Mouse (Mus musculus) kidney, adult 2 months (tissue): ENCODE results near the gene Taf10. TPM values are rescaled to one million over a fixed set of nuclear protein-coding genes. Genes with fewer than 3 reads are reported as not detected.

Experiments
- DNase-seq: peaks from one replicate; pipeline ENCODE4 v3.0.0; 2021
- H3K27ac ChIP-seq: fragments of 200-500 bp; 2 replicates; pipeline ENCODE4 v1.5.1; 2012; ENCODE audit warnings: low read depth, low read length, control low read depth, inconsistent platforms; ENCODE audit not compliant: insufficient read depth
- H3K27me3 ChIP-seq: fragments of 200-500 bp; replicated peaks from 2 replicates; pipeline ENCODE4 v1.6.1; 2012; ENCODE audit warnings: mild to moderate bottlenecking, moderate library complexity, low read length, inconsistent platforms; ENCODE audit not compliant: control insufficient read depth, insufficient read depth
- H3K36me3 ChIP-seq: fragments of 200-500 bp; 2 replicates; pipeline ENCODE4 v1.6.1; 2012; ENCODE audit warnings: mild to moderate bottlenecking, moderate library complexity, low read length, inconsistent platforms; ENCODE audit not compliant: control insufficient read depth, insufficient read depth
- H3K4me1 ChIP-seq: fragments of 200-500 bp; 2 replicates; pipeline ENCODE4 v1.6.1; 2011; ENCODE audit warnings: low read length; ENCODE audit not compliant: control insufficient read depth, insufficient read depth
- H3K4me3 ChIP-seq: fragments of 200-500 bp; 2 replicates; pipeline ENCODE4 v1.5.1; 2011; ENCODE audit warnings: mild to moderate bottlenecking, low read depth, low read length, control low read depth; ENCODE audit not compliant: insufficient read depth
- CTCF ChIP-seq: fragments of 200-500 bp; conservative IDR thresholded peaks from 2 replicates; pipeline ENCODE4 v1.5.1; 2011; ENCODE audit warnings: low read depth, mild to moderate bottlenecking, control low read depth, low read length, moderate library complexity, mixed read lengths; ENCODE audit not compliant: insufficient read depth, insufficient read length
- POLR2A ChIP-seq: fragments of 200-500 bp; IDR thresholded peaks from one replicate; pipeline ENCODE4 v1.6.1; 2011; ENCODE audit warnings: low read depth, low read length, control low read depth
- WGBS: fragments of 180-500 bp; shearing (Covaris S2); methylation state at CpG from one replicate; pipeline ENCODE4 v1.1.7; 2018; 5-methylcytosine and 5-hydroxymethylcytosine counted together
- polyA plus RNA-seq: library from polyadenylated mRNA; depleted of rRNA; stranded (reverse); fragments of >200 nt; gene quantifications from 2 replicates; pipeline ENCODE4 v1.2.3, GENCODE M21; 2012; rRNA removed

The Taf10 gene
- polyA plus RNA-seq, 1 experiment = 437 TPM

DNA sequence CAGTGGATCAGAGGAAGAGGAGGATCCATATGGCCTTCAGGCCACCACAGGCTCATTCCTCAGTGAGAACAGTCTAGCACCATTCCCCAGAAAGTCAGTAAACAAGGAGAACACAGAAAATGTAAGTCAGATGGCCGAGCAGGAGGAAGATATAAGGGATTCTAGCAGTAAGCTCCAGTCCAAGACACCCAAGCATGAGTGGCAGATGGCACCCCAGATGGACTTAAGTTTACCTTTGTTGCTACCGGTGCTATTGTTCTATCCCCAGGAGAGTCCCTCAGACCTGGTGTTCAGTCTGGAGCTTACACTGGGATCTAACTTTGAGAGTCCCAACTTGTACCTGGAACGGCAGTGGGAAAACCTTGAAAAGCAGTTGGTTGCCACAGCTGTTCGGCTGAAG lies 40.3 kb downstream of the Taf10 start:
- no peak for TF ChIP-seq CTCF
- TF ChIP-seq POLR2A = no peak
- no peak overlapping the region for H3K27ac ChIP-seq
- DNase-seq = no peak
- H3K4me1 ChIP-seq = no peaks in the 10 kb centered on the region
- no peaks in the 10 kb centered on the region for H3K27me3 ChIP-seq
- H3K4me3 ChIP-seq = no peak overlapping the region
- H3K36me3 ChIP-seq = no peaks in the 10 kb centered on the region
- WGBS = 91% methylated on average over 4 of the region's 4 CpGs

DNA sequence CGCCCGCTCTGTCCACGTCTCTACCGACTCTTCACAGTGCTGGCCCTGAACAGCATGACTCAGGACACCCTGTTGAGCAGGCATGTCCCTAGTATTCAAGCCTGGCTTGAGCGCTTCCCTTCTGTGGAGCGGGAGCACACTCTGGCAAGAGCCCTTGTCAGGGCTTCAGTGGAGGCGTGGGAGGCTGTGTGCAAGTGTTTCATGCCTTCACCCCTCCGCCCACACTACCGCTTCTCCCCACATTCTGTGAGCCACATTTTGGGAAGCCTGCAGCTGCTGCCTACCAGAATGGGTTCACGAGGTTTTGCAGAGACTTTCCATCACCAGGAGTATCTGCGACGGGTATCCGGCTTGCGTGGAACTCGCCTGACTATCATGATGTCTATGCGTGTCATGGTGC lies 41.0 kb downstream of the Taf10 start:
- Histone ChIP-seq H3K27ac (no peak overlapping the region), H3K4me3 (no peak overlapping the region), H3K36me3 (no peaks in the 10 kb centered on the region), H3K4me1 (no peaks in the 10 kb centered on the region), H3K27me3 (no peaks in the 10 kb centered on the region)
- TF ChIP-seq CTCF (no peak), POLR2A (no peak)
- no peak for DNase-seq
- 87% methylated on average over 16 of the region's 16 CpGs for WGBS

DNA sequence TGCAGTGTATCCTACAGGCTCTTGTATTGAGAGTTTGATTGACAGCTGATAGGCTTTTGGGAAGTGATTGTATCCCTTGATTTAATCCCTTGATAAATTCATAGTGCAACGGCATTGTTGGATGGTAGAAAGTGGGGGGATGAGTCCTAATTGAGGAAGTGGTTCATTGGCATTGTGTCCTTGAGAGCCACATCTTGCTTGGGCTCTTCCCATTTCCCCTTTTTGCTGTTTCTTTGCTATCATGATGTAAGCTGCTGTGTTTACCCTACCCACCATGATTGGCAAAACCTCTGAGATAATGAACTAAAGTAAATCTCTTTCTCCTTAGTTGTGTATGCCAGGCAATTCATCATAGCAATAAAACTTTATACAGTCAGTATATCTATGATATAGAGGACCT lies 53.3 kb downstream of the Taf10 start:
- TF ChIP-seq POLR2A = no peak
- no peak for TF ChIP-seq CTCF
- H3K4me3 ChIP-seq = no peak overlapping the region
- H3K27me3 ChIP-seq = no peaks in the 10 kb centered on the region
- 80% methylated on average over 1 of the region's 1 CpGs for WGBS
- no peaks in the 10 kb centered on the region for H3K36me3 ChIP-seq
- no peak overlapping the region for H3K27ac ChIP-seq
- H3K4me1 ChIP-seq = no peaks in the 10 kb centered on the region
- no peak for DNase-seq

Other genes with a start within 250 kb of the Taf10 start
- gene Smpd1, start 190.0 kb downstream of the Taf10 start, polyA plus RNA-seq = 109 and 144 TPM in 2 replicates
- 35.4 and 46.2 TPM in 2 replicates for gene Apbb1, start 162.7 kb downstream of the Taf10 start, polyA plus RNA-seq
- 0.34 and 0.61 TPM in 2 replicates for gene Hpx, start 144.2 kb downstream of the Taf10 start, polyA plus RNA-seq
- gene Trim3, start 110.8 kb downstream of the Taf10 start, polyA plus RNA-seq = 43.9 and 62.0 TPM in 2 replicates
- 108 and 115 TPM in 2 replicates for gene Timm10b, start 104.3 kb downstream of the Taf10 start, polyA plus RNA-seq
- 65.6 and 67.0 TPM in 2 replicates for gene Arfip2, start 103.9 kb downstream of the Taf10 start, polyA plus RNA-seq
- gene Gm45799, start 103.8 kb downstream of the Taf10 start, polyA plus RNA-seq = 216 and 222 TPM in 2 replicates
- 2.3 and 2.8 TPM in 2 replicates for gene Dnhd1, start 93.5 kb downstream of the Taf10 start, polyA plus RNA-seq
- gene Ilk, start 7.8 kb downstream of the Taf10 start, polyA plus RNA-seq = 128 and 137 TPM in 2 replicates
- gene Rrp8, start 7.0 kb downstream of the Taf10 start, polyA plus RNA-seq = 7.5 TPM in 2 replicates
- gene Tpp1, start 7.9 kb upstream of the Taf10 start, polyA plus RNA-seq = 251 and 309 TPM in 2 replicates
- gene Dchs1, start 43.3 kb upstream of the Taf10 start, polyA plus RNA-seq = 5.9 and 7.1 TPM in 2 replicates
- gene Mrpl17, start 66.7 kb upstream of the Taf10 start, polyA plus RNA-seq = 271 and 278 TPM in 2 replicates
- gene Gm4070, start 209.6 kb upstream of the Taf10 start, polyA plus RNA-seq = 3.5 and 4.0 TPM in 2 replicates